Comparison of ENCODE assay signal across 9 mouse cellular contexts in genomic region chr6:136548796-136549195, GRCm38 (mm10). TPM values are rescaled to one million over a fixed set of nuclear protein-coding genes. Genes with fewer than 3 reads are reported as not detected.
DNase-seq lines count a peak whose midpoint lies in the region; ATAC-seq and TF ChIP-seq lines count a peak whose summit lies in the region.
"Had no signal": no experiment of that assay in that cellular context is flagged by ENCODE, and none has a peak within 500 bp of the region (broad histone marks: within the 10 kb centered on the region; RNA-seq: fewer than 3 reads in every experiment).

No protein-coding gene starts in this region.

- H3K4me1 ChIP-seq in lung, postnatal 0 days (ENCODE audit: insufficient read depth, low read depth, low read length), result peaks cover 8% of the 10 kb centered on the region; the same call in 1 of the 2 replicates
- H3K4me1 ChIP-seq in intestine, postnatal 0 days (replicated peaks; ENCODE audit: control insufficient read depth, insufficient read depth, low read length), result 0 out of 2 replicates have a peak, but pooled peaks cover 8% of the 10 kb centered on the region

- TF ChIP-seq EP300 in lung, postnatal 0 days (IDR thresholded peaks at IDR 0.05), result no peak

- peak; percentile 16; the same call in 1 of the 2 replicates for TF ChIP-seq CTCF in lung, postnatal 0 days (IDR thresholded peaks at IDR 0.05)
- peak; percentile 24 for TF ChIP-seq CTCF in intestine, postnatal 0 days (IDR thresholded peaks at IDR 0.05; ENCODE audit: low read depth)

- no peak overlapping the region for H3K9ac ChIP-seq in lung, postnatal 0 days (replicated peaks; ENCODE audit: low read depth)
- no peak overlapping the region for H3K9ac ChIP-seq in intestine, postnatal 0 days (ENCODE audit: low read depth, low read length)

- no peak for ATAC-seq in lung, postnatal 0 days
- ATAC-seq in intestine, postnatal 0 days, result peak; percentile 90
- no peak for ATAC-seq in frontal cortex, adult (ENCODE audit: low TSS enrichment)
- ATAC-seq in erythroid progenitor cell, adult 5-6 weeks (replicated peaks; ENCODE audit: low FRiP score, poor library complexity, severe bottlenecking), result no peak

- no peaks in the 10 kb centered on the region for H3K27me3 ChIP-seq in lung, postnatal 0 days (replicated peaks; ENCODE audit: insufficient read depth, low read length)
- H3K27me3 ChIP-seq in intestine, postnatal 0 days (replicated peaks; ENCODE audit: control insufficient read depth, insufficient read depth, low read length), result no peaks in the 10 kb centered on the region

- no peak overlapping the region for H3K4me3 ChIP-seq in lung, postnatal 0 days (ENCODE audit: low read depth, low read length)
- no peak overlapping the region for H3K4me3 ChIP-seq in intestine, postnatal 0 days (ENCODE audit: low read depth, low read length)

- intact Hi-C loops in heart, postnatal 36 days (cut with DNase I), result loop anchor here (2.0 kb wide), 1 partner anchor 16 kb away; no protein-coding TSS in a partner anchor

- DNase-seq in heart, adult 11 months, result peak; percentile 85
- DNase-seq in heart, postnatal 36 days, result no peak
- DNase-seq in lung, postnatal 0 days (ENCODE audit: low spot score), result no peak
- no peak for DNase-seq in lung, postnatal 36 days
- no peak for DNase-seq in right cerebral cortex, postnatal 36 days (ENCODE audit: low spot score in 2 of 2)
- DNase-seq: spleen, adult 18-20 months had no signal

- 80% methylated on average over 6 of the region's 6 CpGs for WGBS in lung, postnatal 0 days
- 59% methylated on average over 6 of the region's 6 CpGs for WGBS in intestine, postnatal 0 days

- no peaks in the 10 kb centered on the region for H3K36me3 ChIP-seq in lung, postnatal 0 days (ENCODE audit: insufficient read depth, low read length)
- no peaks in the 10 kb centered on the region for H3K36me3 ChIP-seq in intestine, postnatal 0 days (ENCODE audit: control insufficient read depth, insufficient read depth)

- no peak overlapping the region for H3K27ac ChIP-seq in lung, postnatal 0 days (ENCODE audit: low read length)
- H3K27ac ChIP-seq in intestine, postnatal 0 days (ENCODE audit: low read depth, low read length), result no peak overlapping the region

- no peaks in the 10 kb centered on the region for H3K9me3 ChIP-seq in lung, postnatal 0 days (ENCODE audit: low read length)
- H3K9me3 ChIP-seq in intestine, postnatal 0 days (ENCODE audit: control insufficient read depth), result no peaks in the 10 kb centered on the region

- no peak overlapping the region for H3K4me2 ChIP-seq in lung, postnatal 0 days (replicated peaks; ENCODE audit: low read depth, low read length)
- H3K4me2 ChIP-seq in intestine, postnatal 0 days (replicated peaks; ENCODE audit: low read depth), result no peak overlapping the region; the same call in 1 of the 2 replicates

RNA-seq across cellular contexts. Expression of gene Atf7ip, which starts 42.8 kb away (rescaled TPM):
- total RNA-seq in heart, postnatal 36 days (2021), result 10 to 100 TPM; 78.1 to 88.5 TPM
- 13.9 and 14.9 TPM in 2 replicates for polyA plus RNA-seq in lung, postnatal 0 days (2015; fragmentation: Nextera tagmentation; extraction: Ambion mirVana)
- polyA plus RNA-seq in intestine, postnatal 0 days (2015; fragmentation: Nextera tagmentation; extraction: Ambion mirVana), result 8.6 and 9.4 TPM in 2 replicates
- total RNA-seq in erythroid progenitor cell, adult 5-6 weeks (2015; ENCODE audit: low replicate concordance), result 260 and 305 TPM in 2 replicates
- total RNA-seq in erythroid progenitor cell, adult 5-6 weeks (2017; ENCODE audit: low replicate concordance), result 311 and 332 TPM in 2 replicates
